Mouse (Mus musculus) hindbrain, postnatal 0 days (tissue): ENCODE results near the gene Asb3. TPM values are rescaled to one million over a fixed set of nuclear protein-coding genes. Genes with fewer than 3 reads are reported as not detected.

ENCODE experiments used
- ATAC-seq: fragments of 200-750 bp; cut with Nextera tagmentation; 2 replicates; pipeline ENCODE4 v1.8.0; 2017; ENCODE audit warnings: mild to moderate bottlenecking, moderate TSS enrichment, moderate library complexity
- DNase-seq: peaks from one replicate; pipeline ENCODE4 v3.0.0-alpha.2; 2015; ENCODE audit warnings: low spot score
- H3K27ac ChIP-seq: fragments of 300-500 bp; sonication (generic); 2 replicates; pipeline ENCODE4 v1.5.1; 2014; ENCODE audit warnings: mild to moderate bottlenecking
- H3K27me3 ChIP-seq: fragments of 300-500 bp; sonication (generic); 2 replicates; pipeline ENCODE4 v1.6.1; 2014; ENCODE audit warnings: low read length, mixed read lengths; ENCODE audit not compliant: insufficient read depth
- H3K36me3 ChIP-seq: fragments of 300-500 bp; sonication (generic); 2 replicates; pipeline ENCODE4 v1.6.1; 2014; ENCODE audit warnings: low read length, mixed read lengths; ENCODE audit not compliant: insufficient read depth
- H3K4me1 ChIP-seq: fragments of 300-500 bp; sonication (generic); 2 replicates; pipeline ENCODE4 v1.6.1; 2014; ENCODE audit warnings: antibody characterized with exemption, low read length, mixed read lengths; ENCODE audit not compliant: insufficient read depth
- H3K4me2 ChIP-seq: fragments of 300-500 bp; sonication (generic); 2 replicates; pipeline ENCODE4 v1.6.1; 2014; ENCODE audit warnings: low read depth, mild to moderate bottlenecking, low read length, moderate library complexity, mixed read lengths
- H3K4me3 ChIP-seq: fragments of 300-500 bp; sonication (generic); 2 replicates; pipeline ENCODE4 v1.5.1; 2014; ENCODE audit warnings: low read length
- H3K9ac ChIP-seq: fragments of 300-500 bp; sonication (generic); replicated peaks from 2 replicates; pipeline ENCODE4 v1.6.1; 2014; ENCODE audit warnings: mild to moderate bottlenecking, low read length, moderate library complexity, mixed read lengths
- H3K9me3 ChIP-seq: fragments of 300-500 bp; sonication (generic); 2 replicates; pipeline ENCODE4 v1.6.1; 2016; ENCODE audit warnings: low read length, mixed read lengths
- CTCF ChIP-seq: IDR thresholded peaks from 2 replicates; pipeline ENCODE4 v1.5.1; 2016; ENCODE audit warnings: antibody characterized with exemption, control low read depth, low read depth
- WGBS: fragments of 180-500 bp; shearing (Covaris S2); extraction: QIAGEN DNeasy Blood & Tissue Kit; methylation state at CpG from one replicate; pipeline ENCODE4 v1.1.7; 2014; 5-methylcytosine and 5-hydroxymethylcytosine counted together
- polyA plus RNA-seq: library from polyadenylated mRNA; unstranded; fragments of >200 nt; fragmentation: Nextera tagmentation; extraction: Ambion mirVana; gene quantifications from 2 replicates; pipeline ENCODE4 v1.2.1, GENCODE M21; 2015
- total RNA-seq: library from RNA; depleted of rRNA; stranded (reverse); fragments of >200 nt; gene quantifications from 2 replicates; pipeline ENCODE4 v1.2.3, GENCODE M21; 2014; rRNA removed

Gene Asb3
- total RNA-seq (11.2 and 14.8 TPM in 2 replicates), polyA plus RNA-seq (19.8 and 21.8 TPM in 2 replicates)

DNA sequence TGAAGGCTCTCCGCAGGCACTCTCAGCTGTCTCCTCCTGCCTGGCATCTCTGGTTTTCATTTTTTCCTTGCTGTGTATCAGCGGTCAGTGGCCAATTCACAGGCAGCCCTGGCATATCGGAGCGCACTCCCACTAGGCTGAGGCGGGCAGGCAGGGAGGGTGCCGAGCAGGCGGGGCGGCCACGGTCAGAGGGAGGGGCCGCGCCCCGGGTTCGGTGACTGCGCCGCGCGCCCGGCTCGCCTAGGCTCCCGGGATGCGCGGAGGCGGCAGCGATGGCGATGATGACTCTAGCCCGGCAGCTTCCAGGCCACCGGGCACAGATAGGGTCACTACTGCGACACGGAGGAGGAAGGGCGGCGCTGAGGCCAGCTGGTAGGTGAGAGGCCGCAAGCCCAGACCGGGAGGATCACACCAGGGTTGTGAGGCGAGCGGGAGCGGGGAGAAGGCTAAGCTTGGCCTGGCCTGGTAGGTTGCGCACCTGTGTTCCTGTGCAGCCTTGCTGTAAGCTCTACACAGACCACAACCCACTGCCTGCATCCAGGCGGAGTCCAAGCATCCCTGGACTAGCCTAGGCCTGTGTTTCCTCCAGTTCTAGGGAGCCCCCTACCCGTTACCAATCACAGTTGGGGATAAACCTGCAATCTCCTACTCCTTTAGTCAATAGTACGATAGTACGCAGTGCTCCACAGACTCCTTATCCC is at the start of gene Asb3, which contains the start of gene Gpr75:
Asb3 (plus strand) TSS at position 246 of the 701 bp plus-strand sequence.
Gpr75 (plus strand) TSS at position 188 of the 701 bp plus-strand sequence.
- H3K4me1 ChIP-seq = 0 out of 2 replicates have a peak, but pooled peaks cover 2% of the 10 kb centered on the region
- peak within 1 kb of the TSS; percentile 83 for H3K4me2 ChIP-seq
- WGBS = 2% methylated on average over 41 of the region's 41 CpGs
- TF ChIP-seq CTCF = 0 out of 2 replicates have a peak, but pooled peaks have one; percentile 14
- peak; percentile 73 for DNase-seq
- H3K4me3 ChIP-seq = peak within 1 kb of the TSS; percentile 66
- H3K27me3 ChIP-seq = no peaks in the 10 kb centered on the region
- H3K9ac ChIP-seq = peak within 1 kb of the TSS; percentile 87
- peak; percentile 95 for ATAC-seq
- no peaks in the 10 kb centered on the region for H3K9me3 ChIP-seq
- peak within 1 kb of the TSS; percentile 94 for H3K27ac ChIP-seq
- no peaks in the 10 kb centered on the region for H3K36me3 ChIP-seq

DNA sequence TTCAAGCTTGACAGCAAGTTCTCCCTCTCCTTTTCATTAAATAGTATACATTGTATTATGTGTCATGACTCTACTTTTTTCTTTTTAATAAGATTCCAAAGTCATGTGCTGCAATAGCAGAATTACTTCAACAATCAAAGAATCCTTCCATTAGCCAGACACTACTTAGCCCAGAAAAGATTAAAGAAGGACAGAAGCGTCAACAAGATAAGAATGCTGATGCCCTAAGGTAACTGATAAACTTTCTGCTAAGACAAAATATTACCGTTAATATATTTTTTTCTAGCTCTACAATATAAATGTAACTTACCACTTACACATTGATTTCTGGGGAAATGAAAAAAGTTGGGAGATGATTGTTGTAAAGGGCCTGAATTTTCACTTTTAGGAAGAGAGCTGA is 46.4 kb upstream of the Asb3 start:
- H3K9ac ChIP-seq = no peak overlapping the region
- H3K4me2 ChIP-seq = no peak overlapping the region
- no peak overlapping the region for H3K4me3 ChIP-seq
- no peaks in the 10 kb centered on the region for H3K27me3 ChIP-seq
- ATAC-seq = no peak
- H3K9me3 ChIP-seq = no peaks in the 10 kb centered on the region
- no peak overlapping the region for H3K27ac ChIP-seq
- TF ChIP-seq CTCF = no peak
- peaks cover 33% of the 10 kb centered on the region for H3K36me3 ChIP-seq
- 97% methylated on average over 2 of the region's 2 CpGs for WGBS
- H3K4me1 ChIP-seq = no peaks in the 10 kb centered on the region
- DNase-seq = no peak

DNA sequence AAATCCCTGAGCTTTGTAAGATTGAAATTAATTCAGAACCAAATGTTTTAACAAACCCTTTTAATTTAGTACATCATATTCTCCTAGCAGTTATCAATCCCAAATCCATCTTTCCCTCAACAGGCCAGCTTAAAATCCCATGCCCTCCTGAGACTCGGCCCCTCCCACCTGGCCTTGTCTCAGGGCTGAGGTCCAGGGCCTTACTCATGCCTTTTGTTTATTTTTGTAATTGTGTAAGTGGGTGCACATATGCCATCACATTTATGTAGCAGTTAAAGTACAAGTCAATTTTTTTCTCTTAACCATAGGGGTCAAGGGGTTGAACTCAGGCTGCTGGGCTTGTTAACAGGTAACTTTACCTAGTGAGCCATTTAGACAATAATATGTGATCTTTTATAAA is 40.9 kb upstream of the Asb3 start:
- no peak for DNase-seq
- WGBS = 84% methylated on average over 1 of the region's 1 CpGs
- Histone ChIP-seq H3K27me3 (no peaks in the 10 kb centered on the region), H3K36me3 (peaks cover 28% of the 10 kb centered on the region; the same call in 1 of the 2 replicates), H3K27ac (no peak overlapping the region), H3K9ac (no peak overlapping the region), H3K9me3 (no peaks in the 10 kb centered on the region), H3K4me1 (no peaks in the 10 kb centered on the region), H3K4me3 (no peak overlapping the region), H3K4me2 (no peak overlapping the region)
- no peak for TF ChIP-seq CTCF
- ATAC-seq = no peak

GRCm38 (mm10) chr11:30872425-30872824 is 12.8 kb upstream of the Asb3 start:
- H3K4me2 ChIP-seq = no peak overlapping the region
- TF ChIP-seq CTCF = no peak
- DNase-seq = no peak
- H3K4me3 ChIP-seq = no peak overlapping the region
- no peak overlapping the region for H3K27ac ChIP-seq
- no peaks in the 10 kb centered on the region for H3K4me1 ChIP-seq
- no peak overlapping the region for H3K9ac ChIP-seq
- H3K9me3 ChIP-seq = no peaks in the 10 kb centered on the region; the same call in 1 of the 2 replicates
- H3K36me3 ChIP-seq = peaks cover 20% of the 10 kb centered on the region; the same call in 1 of the 2 replicates
- ATAC-seq = no peak
- no peaks in the 10 kb centered on the region for H3K27me3 ChIP-seq

- peaks cover 4% of the 10 kb centered on the region; the same call in 1 of the 2 replicates for H3K36me3 ChIP-seq
- H3K4me3 ChIP-seq = no peak overlapping the region
- TF ChIP-seq CTCF = no peak
- no peak for ATAC-seq
- 0 out of 2 replicates have a peak, but pooled peaks cover 2% of the 10 kb centered on the region for H3K4me1 ChIP-seq
- DNase-seq = no peak
- H3K27me3 ChIP-seq = no peaks in the 10 kb centered on the region
- WGBS = 90% methylated on average over 2 of the region's 2 CpGs
- H3K9ac ChIP-seq = no peak overlapping the region
- no peak overlapping the region for H3K4me2 ChIP-seq
- no peak overlapping the region for H3K27ac ChIP-seq
- H3K9me3 ChIP-seq = no peaks in the 10 kb centered on the region
Measured at GRCm38 (mm10) chr11:30888153-30888552, 2.9 kb downstream of the Asb3 start.

DNA sequence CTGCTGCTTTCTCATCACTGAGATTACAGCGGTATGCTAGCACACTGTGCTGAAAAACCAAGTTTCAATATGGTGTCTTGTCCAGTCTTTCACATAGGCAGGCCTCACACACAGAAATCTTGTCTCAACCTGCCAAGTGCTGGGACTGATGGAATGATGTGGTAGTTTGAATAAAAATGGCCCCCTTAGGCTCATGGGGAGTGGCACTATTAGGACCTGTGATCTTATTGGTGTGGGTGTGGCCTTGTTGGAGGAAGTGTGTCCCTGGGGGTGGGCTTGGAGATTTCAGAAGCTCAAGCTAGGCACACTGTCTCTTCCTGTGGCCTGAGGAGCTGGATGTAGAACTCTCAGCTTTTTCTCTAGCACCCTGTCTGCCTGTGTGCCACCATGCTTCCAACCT is 11.0 kb downstream of the Asb3 start:
- Histone ChIP-seq H3K4me2 (no peak overlapping the region), H3K4me3 (no peak overlapping the region), H3K36me3 (peaks cover 4% of the 10 kb centered on the region; the same call in 1 of the 2 replicates), H3K9me3 (no peaks in the 10 kb centered on the region), H3K4me1 (no peaks in the 10 kb centered on the region), H3K27ac (no peak overlapping the region), H3K9ac (no peak overlapping the region), H3K27me3 (no peaks in the 10 kb centered on the region)
- ATAC-seq (no peak), DNase-seq (no peak)
- no peak for TF ChIP-seq CTCF
- 86% methylated on average over 1 of the region's 1 CpGs for WGBS

DNA sequence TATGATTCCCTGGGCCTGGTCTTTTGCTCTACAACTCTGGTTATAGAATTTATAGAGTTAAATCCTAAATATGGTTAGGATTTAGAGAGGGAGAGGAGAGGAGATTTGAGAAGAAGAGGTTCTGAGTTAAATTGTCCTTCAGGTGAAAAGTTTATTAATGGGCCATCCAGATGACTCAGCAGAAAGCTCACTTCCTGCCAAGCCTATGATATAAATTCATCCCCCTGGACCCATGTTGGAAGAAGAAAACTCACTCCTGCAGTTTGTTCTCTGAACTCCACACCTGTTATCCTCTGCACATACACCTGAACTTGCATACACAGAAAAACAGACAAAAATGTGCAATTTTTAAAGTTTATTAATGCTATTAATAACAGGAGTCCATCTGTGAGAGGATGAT is 14.1 kb downstream of the Asb3 start:
- DNase-seq (no peak), ATAC-seq (no peak)
- Histone ChIP-seq H3K9me3 (no peaks in the 10 kb centered on the region), H3K4me1 (no peaks in the 10 kb centered on the region), H3K4me2 (no peak overlapping the region), H3K27me3 (no peaks in the 10 kb centered on the region), H3K27ac (no peak overlapping the region), H3K36me3 (no peaks in the 10 kb centered on the region), H3K9ac (no peak overlapping the region), H3K4me3 (no peak overlapping the region)
- TF ChIP-seq CTCF = no peak
